Mouse (Mus musculus) ES-E14 (cell line): ENCODE measurements around the gene Erp27.

ENCODE experiments used
- CHD2 ChIP-seq: IDR thresholded peaks from 2 replicates; pipeline ENCODE4 v1.6.1; 2014; ENCODE audit warnings: mild to moderate bottlenecking, low read depth, low read length, inconsistent platforms
- HCFC1 ChIP-seq: IDR thresholded peaks from 2 replicates; pipeline ENCODE4 v1.6.1; 2012; ENCODE audit warnings: low read length, inconsistent platforms, borderline replicate concordance; ENCODE audit not compliant: insufficient read depth
- MAFK ChIP-seq: IDR thresholded peaks from 2 replicates; pipeline ENCODE4 v1.6.1; 2014; ENCODE audit warnings: mild to moderate bottlenecking, low read depth, low read length, inconsistent platforms; ENCODE audit not compliant: insufficient read depth
- ZC3H11A ChIP-seq: IDR thresholded peaks from 2 replicates; pipeline ENCODE4 v1.6.1; 2012; ENCODE audit warnings: low read depth, mild to moderate bottlenecking, inconsistent platforms, low read length, borderline replicate concordance
- ZNF384 ChIP-seq: IDR thresholded peaks from 2 replicates; pipeline ENCODE4 v1.6.1; 2012; ENCODE audit warnings: low read depth, low read length, inconsistent platforms

DNA sequence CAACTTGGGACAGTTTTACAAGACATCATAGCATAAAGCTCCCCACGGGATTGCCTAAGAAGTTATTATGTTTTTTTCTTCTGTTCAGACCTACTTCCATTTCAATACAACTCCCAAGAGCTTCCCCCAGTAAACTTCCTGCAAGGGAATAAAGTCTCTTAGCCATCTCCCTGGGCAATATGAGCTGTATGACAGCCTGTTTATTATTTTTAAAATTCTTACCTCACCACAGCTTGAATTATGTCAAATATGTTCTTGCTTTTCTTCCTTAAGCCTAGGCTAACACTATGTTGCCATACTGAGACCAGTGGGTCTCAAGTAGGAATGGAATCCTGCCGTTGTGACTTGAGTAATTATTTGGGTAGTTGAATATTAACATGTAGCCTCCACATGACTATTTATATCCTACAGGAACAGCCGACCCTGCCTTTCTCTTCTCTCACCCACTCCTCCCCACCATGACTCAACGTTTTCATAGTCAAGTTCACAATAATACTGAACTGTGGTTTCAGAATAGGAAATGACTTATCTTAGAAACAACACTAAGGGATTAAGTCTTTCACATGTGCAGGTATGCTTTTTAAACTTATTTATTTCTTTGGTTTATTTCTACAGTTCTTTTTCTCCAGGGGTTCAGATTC lies 21.5 kb downstream of the Erp27 start:
- TF ChIP-seq CHD2 (no peak), MAFK (no peak), ZC3H11A (no peak), ZNF384 (no peak), HCFC1 (no peak)
